Mouse (Mus musculus) heart, postnatal 14 days (tissue): Measurements from ENCODE around the gene Cntnap2. TPM values are rescaled to one million over a fixed set of nuclear protein-coding genes. Genes with fewer than 3 reads are reported as not detected.
"Not testable (repeated sequence)": the region's sequence is repeated elsewhere in the genome, so short reads cannot be mapped to it uniquely, and the experiment has no call there.

Experiments used
- DNase-seq, 2 experiments: peaks; one replicate each; pipeline ENCODE4 v3.0.0; 2021 to 2022
- intact Hi-C: fragments of 180-260 bp; cut with DNase I; formaldehyde crosslinking; loops from one replicate; pipeline ENCODE4 v1.15.1; 2025
- total RNA-seq, 2 experiments: library from RNA; stranded (reverse); gene quantifications; 2 replicates each; pipeline ENCODE4 v1.2.3; 2021

Cntnap2 gene
- total RNA-seq, 2 experiments from 2014 or later = not detected

DNA sequence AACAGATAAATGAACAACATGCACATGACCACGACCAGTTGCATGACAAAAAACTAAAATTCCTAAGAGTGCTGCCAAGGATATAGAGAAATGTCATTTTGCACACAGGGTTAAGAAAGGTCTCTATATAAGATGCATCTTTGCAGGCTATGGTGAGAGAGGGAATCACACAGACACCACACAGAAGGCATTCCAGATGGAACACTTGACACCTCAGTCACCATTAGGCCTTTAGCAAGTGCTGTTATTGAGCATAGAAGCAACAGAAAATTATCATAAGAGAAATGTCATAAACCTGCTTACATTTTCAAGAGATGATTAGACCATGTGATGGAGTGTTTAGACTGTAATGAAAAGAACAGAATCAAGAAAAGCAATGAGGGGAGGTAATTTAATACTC lies 1107.7 kb downstream of the Cntnap2 start:
- intact Hi-C loops = no loop called here
- no peak for DNase-seq

DNA sequence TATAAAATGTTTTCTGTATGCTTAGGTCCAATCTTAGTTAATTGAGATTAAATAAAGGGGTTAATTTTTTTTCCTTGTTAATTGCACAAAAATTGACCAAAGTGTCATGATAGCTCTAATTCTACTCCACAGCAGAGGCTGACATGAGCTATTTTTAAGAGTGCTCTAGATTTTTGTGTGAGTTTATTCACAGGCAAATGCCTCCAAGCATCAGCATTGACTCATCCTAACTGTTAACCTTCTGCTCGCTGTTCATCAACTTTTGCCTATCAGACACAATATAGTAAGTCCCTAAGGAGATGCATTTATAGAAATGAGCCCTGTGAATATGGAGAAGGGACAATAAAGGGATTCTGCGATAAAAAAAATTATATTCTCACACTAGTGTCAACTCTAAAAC lies 1138.1 kb downstream of the Cntnap2 start:
- intact Hi-C loops = no loop called here
- DNase-seq = no peak

DNA sequence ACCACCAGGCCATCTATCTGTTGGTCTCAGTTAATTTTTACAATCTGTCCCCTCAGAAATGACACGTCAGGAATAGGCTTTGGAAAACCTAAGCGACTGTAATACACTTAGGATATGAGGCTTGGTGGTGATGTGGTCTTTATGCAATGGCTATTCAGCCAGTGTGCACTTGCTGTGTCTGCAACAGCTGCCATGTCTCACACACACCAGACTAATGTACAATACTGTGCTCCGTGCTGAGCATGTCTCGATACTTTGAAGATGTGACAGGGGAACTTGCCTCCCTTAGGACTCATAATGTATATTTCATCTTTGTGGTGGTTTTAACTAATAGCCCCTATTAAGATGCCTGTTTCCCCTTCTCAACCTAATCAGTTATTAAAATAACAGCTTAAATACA lies 1142.7 kb downstream of the Cntnap2 start:
- DNase-seq = no peak
- intact Hi-C loops = no loop called here

DNA sequence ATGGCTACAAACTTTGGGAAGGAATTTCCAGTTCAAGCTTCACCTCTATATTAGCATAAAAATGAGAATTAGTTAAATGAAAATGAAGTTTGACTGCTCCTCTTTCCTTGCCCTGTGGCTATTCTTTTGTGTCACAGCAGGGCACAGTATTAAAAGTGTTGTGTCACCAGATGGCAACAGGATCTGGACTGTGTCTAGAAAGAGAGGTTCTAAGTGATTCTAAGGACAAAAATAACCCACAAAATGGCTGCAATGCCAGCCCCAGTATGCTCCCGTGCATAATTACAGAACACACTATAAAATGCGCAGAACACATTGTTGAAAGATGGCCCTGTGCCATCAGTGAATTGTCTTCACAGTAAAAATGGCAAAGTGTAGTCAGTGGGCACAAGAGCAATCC lies 1146.4 kb downstream of the Cntnap2 start:
- no peak for DNase-seq
- intact Hi-C loops = no loop called here

GRCm38 (mm10) chr6:46232889-46233288 lies 1173.7 kb downstream of the Cntnap2 start:
- intact Hi-C loops = no loop called here
- no peak for DNase-seq

DNA sequence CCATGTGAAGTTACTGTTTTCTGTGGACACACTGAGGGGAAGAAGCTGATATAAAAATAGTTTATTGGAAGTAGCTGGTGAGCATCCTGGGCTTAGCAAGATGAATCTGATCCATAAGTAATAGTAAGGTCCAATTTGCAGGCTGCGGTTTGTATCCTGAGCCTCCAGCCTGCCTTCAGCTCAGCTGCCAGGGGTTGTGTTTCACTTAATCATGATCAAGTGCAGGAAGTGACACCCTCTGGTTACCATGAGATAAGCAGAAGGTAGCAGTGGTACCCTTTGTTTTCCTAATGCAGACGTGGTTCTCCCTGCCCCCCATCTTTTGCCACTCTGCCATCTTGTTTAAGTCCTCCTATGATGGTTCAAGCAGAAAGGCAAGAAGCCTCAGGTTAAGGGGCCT lies 1181.2 kb downstream of the Cntnap2 start:
- intact Hi-C loops = no loop called here
- DNase-seq = no peak

DNA sequence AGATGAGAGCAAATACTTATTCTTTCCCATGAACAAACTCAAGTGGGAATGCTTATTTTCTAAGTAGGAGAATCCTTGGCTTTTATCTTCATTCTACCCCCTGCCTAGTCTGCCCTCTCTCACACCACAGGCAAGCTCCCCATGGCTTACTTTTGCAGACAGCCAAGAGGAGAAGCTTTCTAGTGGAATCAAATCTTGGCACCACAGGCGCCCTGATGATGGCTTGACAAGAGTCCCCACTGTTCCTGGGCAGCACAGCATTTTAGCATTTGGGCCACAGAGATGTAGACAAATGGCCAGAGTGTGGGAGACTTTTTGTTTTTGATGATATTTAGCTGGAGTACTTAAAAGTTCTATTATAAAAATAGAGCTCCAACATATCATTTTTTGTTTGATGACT lies 1204.0 kb downstream of the Cntnap2 start:
- DNase-seq = no peak
- intact Hi-C loops = no loop called here

DNA sequence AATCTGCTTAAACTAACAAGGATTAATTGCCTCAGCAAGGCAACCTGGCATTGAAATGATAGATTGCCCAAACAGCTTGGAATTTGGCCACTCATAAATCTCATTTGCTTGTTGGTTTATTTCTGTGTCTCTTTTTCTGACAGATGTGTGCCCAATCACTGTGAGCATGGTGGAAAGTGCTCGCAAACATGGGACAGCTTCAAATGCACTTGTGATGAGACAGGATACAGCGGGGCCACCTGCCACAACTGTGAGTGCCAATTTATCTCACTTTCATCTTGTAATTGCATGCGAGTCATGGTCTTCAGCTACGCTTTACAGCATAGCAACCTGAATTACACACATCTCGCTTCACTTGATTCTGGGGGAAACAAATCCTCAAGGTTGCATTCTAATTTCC lies 1287.8 kb downstream of the Cntnap2 start:
- intact Hi-C loops = no loop called here
- no peak for DNase-seq

DNA sequence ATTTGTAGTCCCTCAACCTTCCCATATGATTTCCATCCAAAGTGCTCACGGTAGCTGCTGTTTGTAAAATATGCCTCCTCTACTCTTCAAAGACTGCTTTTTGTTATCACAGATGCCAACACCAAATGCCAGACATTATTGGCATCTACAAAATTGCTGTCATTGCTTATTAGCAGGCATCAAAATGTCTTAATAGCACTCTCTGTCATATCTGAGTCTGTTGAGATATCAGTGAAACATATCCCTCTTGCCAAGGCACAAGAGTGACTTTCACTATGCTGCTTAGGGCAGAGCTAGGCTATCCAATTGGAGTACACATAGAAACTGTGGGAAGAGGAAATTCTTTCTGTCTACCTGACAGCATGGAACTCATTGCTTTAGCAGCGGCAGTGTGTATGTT lies 1301.9 kb downstream of the Cntnap2 start:
- intact Hi-C loops = no loop called here

DNA sequence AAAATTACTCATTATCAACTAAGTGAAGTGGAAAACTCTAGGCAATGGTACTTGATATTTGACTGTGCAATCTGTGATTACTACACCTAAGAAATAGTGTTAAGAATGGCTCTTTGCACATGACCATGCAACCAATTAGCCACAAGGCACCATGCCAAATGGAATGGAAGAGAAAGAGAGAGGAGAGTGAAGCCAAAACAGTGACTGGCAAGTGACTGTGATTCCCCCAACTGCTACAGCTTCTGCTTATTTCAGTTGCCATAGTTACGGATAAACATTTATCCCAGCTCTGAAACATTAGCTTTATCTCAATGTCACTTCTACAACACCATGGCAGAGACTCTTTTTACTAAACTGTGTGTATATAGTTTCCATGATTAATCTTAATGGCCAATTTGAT lies 1303.0 kb downstream of the Cntnap2 start:
- DNase-seq = no peak
- intact Hi-C loops = no loop called here

More for the DNA sequence above, 1301.9 kb downstream of the Cntnap2 start:
- DNase-seq = no peak

GRCm38 (mm10) chr6:46398725-46399589 lies 1339.8 kb downstream of the Cntnap2 start:
- intact Hi-C loops = no loop called here
- DNase-seq = no peak

DNA sequence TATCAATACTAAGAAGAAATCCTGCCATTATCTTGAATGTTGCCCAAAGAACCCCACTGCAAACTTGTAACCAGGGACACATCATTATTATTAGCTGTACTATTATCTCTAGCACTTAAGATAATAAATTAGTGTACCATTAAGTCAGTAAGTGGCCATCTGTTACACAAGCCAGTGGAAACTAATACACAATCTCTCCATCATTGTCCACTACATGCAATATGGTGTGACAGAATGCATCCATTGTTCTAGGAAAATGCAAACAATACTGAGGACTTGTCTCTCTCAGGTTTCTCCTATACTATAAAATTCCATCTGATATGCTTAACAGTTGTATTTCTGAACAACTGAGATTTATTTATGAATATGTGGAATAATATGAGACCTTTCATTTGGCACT lies 1355.0 kb downstream of the Cntnap2 start:
- no peak for DNase-seq
- intact Hi-C loops = no loop called here

DNA sequence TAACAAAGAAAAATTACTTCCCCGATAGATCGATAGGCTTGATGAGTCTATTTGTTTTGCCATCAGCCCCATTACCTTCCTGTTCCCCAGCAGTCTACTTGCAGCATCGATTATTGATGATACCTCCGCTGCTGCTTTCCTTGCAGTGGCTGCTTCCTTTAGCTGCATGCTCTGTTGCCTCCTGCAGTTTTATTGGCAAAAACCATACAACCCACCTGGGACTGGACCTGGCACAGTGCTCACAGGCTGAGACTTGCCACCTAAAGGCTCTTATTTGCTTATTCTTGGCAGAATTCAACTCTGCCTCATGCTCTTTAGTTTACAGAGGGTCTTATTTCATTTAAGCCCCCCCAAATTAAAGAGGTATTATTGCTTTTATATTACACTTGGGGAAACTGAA lies 1355.4 kb downstream of the Cntnap2 start:
- DNase-seq = no peak
- intact Hi-C loops = no loop called here

DNA sequence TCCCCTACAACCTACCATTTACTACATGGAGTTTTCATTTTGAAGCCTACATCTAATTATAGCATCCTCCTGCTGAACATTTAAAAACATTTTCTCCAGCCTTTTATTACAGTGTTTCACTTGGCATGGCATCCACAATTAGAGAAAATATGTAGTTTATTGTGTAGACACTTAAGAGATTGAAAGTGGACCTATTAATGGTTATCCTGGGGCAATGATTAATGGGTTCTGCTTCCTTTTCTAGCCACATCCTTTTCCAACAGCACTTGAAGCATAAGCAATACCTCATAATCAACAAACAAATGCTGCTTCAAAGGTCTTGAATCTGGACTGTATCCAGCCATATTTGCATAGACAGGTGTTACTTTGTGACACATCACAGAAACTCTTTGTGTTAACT lies 1360.7 kb downstream of the Cntnap2 start:
- intact Hi-C loops = no loop called here
- DNase-seq = no peak

DNA sequence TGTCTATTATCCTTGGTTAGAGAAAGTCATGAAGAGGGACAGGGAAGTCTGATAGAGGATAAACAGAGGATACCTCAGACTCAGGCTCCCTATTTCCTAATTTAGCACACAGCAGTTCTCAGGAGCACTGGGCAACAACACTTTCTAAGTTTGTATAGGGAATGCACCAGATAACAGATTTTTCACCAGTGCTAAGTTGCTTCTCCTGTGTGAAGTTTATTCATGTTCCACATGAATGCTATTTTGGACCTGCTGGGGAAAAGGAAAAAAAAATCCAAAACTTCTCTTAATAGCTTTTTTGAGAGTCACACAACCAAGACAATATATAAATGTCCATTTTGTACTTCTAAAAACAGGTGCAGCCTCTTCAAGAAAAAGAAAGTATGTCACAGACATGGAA lies 1361.2 kb downstream of the Cntnap2 start:
- intact Hi-C loops = no loop called here
- no peak for DNase-seq

DNA sequence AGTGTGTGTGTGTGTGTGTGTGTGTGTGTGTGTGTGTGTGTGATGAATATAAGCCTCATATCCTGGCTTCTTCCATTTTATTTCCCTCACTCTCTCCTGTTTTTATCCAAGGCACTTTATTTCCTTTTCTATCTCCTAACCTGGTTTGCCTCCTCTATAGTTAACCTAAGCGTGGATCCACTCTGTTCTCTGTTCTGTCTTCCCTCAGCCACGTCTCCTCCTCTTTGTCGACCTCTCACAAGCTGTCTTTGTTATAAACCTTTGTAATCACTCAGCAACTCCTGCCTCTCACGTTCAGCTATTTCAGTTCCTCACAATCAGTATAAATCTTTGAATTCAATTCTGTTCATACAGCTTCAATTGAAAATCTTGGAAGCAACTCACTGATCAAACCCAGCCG lies 1369.1 kb downstream of the Cntnap2 start:
- intact Hi-C loops = no loop called here

DNA sequence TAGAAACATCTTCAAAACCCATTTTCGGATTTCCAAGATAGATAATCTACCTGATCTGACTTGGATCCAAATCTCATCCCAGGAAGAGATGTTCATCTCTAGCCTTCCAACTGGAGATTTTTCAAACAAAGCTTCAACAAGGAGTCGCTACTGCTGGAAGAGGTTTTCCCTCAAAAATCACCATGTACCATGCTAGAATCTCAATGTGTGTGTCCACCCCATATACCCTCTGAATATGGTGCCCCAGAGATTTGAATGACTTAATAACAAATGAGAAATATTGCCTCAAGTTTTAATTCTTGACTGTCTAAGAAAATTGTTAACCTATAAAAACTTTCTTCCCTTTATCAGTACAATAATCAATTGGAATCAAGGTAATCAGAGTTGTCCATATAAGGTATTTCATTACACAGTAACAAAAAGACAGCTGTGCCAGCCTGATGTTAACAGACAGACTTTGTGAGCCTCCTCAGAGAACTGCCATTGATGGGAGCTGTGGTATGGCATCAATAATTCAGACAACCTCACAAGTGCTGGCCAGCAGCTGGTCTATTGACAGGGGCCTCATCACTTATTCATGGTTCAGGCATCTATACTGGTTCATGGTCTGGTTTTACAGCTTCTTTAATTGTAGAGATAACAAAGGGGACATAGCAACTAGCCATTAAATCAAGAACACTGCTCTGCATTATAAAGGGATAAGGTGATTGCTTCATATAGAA lies 1391.9 kb downstream of the Cntnap2 start:
- DNase-seq = no peak
- intact Hi-C loops = no loop called here

More for the DNA sequence above, 1369.1 kb downstream of the Cntnap2 start:
- DNase-seq = no peak

GRCm38 (mm10) chr6:46472683-46473082 lies 1413.5 kb downstream of the Cntnap2 start:
- no peak for DNase-seq
- intact Hi-C loops = no loop called here

DNA sequence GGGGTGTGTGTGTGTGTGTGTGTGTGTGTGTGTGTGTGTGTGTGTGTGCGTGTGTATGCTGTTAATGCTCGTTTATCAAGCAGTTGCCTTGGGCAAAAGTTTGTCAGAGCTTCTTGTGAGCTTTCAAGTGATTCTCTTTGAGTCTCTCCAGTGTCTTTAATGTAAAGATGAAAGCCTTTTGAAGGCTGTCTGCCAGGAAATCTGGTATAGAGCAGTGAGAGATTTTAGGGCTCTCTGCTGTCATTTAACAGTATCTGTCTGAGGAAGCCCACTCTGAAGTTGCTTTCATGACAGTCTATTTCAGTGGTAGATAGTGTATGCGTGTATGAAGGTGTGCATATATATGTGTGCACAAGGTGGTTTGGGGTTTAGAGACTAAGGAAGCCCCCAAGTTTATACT lies 1425.2 kb downstream of the Cntnap2 start:
- DNase-seq = no peak
- intact Hi-C loops = no loop called here

DNA sequence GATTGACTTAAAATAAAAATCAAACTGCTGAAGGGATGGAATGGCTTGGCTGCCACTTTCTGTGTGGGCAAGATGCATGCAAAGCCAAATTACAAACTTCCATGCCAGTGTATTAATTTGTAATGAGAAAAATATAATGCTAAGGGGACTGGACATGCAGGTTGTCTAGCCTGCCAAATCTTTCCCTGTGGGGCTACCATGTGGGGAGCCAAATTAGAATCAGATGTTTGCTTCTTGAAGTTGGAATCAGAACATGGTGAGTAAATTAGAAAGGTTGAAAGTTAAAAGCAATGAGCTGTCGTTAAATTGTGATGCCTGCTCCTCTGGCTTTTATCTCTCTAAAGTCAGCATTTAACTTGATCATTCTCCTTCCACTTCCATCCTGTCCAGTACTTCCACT lies 1443.6 kb downstream of the Cntnap2 start:
- DNase-seq = no peak
- intact Hi-C loops = no loop called here

DNA sequence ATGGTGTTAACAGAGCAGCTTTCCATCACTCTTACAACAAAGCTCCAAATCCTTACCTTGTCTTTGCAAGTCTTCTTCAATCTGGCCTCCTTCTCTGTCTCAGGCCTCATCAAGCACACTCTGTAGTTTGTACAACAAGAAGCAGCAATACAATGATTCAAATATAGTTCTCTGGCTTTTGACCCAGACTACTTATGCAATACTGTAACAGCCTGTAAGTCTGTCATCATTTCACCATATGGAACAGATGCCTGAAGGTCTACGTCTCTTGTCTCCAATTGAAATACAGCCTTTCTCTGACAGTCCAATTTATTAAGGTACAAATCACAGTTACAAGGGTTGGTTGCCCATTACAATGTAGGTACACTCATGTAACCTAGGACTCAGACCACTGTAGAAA lies 1453.7 kb downstream of the Cntnap2 start:
- intact Hi-C loops = no loop called here
- DNase-seq = no peak

- DNase-seq, intact Hi-C loops: not testable (repeated sequence)
These were observed 1478.4 kb downstream of the Cntnap2 start for GRCm38 (mm10) chr6:46537586-46537985.
